Mouse (Mus musculus) stomach, embryonic 16.5 days (tissue): Measurements from ENCODE around the gene Edem3. TPM values are rescaled to one million over a fixed set of nuclear protein-coding genes. Genes with fewer than 3 reads are reported as not detected.

Source experiments
- ATAC-seq: fragments of 200-750 bp; cut with Nextera tagmentation; 2 replicates; pipeline ENCODE4 v1.8.0; 2017; ENCODE audit warnings: moderate number of reproducible peaks, moderate TSS enrichment; ENCODE audit not compliant: insufficient read depth, low FRiP score
- H3K27ac ChIP-seq: fragments of 300-500 bp; sonication (generic); 2 replicates; pipeline ENCODE4 v1.5.1; 2014; ENCODE audit warnings: low read length
- H3K27me3 ChIP-seq: fragments of 300-500 bp; sonication (generic); 2 replicates; pipeline ENCODE4 v1.6.1; 2014; ENCODE audit warnings: low read length, control low read depth, mixed read lengths; ENCODE audit not compliant: control insufficient read depth, insufficient read depth
- H3K36me3 ChIP-seq: fragments of 300-500 bp; sonication (generic); 2 replicates; pipeline ENCODE4 v1.6.1; 2014; ENCODE audit warnings: low read length; ENCODE audit not compliant: control insufficient read depth, insufficient read depth
- H3K4me1 ChIP-seq: fragments of 300-500 bp; sonication (generic); 2 replicates; pipeline ENCODE4 v1.6.1; 2014; ENCODE audit warnings: low read length, control low read depth, mixed read lengths; ENCODE audit not compliant: control insufficient read depth, insufficient read depth
- H3K4me2 ChIP-seq: fragments of 300-500 bp; sonication (generic); 2 replicates; pipeline ENCODE4 v1.6.1; 2014; ENCODE audit warnings: low read depth, low read length, mixed read lengths
- H3K4me3 ChIP-seq: fragments of 300-500 bp; sonication (generic); replicated peaks from 2 replicates; pipeline ENCODE4 v1.5.1; 2014; ENCODE audit warnings: mild to moderate bottlenecking, low read length
- H3K9ac ChIP-seq: fragments of 300-500 bp; sonication (generic); 2 replicates; pipeline ENCODE4 v1.6.1; 2014; ENCODE audit warnings: low read length
- H3K9me3 ChIP-seq: fragments of 300-500 bp; sonication (generic); replicated peaks from 2 replicates; pipeline ENCODE4 v1.6.1; 2016; ENCODE audit warnings: low read length, control low read depth; ENCODE audit not compliant: control insufficient read depth
- WGBS: fragments of 180-500 bp; shearing (Covaris S2); extraction: QIAGEN DNeasy Blood & Tissue Kit; methylation state at CpG from one replicate; pipeline ENCODE4 v1.1.7; 2014; 5-methylcytosine and 5-hydroxymethylcytosine counted together
- polyA plus RNA-seq: library from polyadenylated mRNA; unstranded; fragments of >200 nt; fragmentation: Nextera tagmentation; extraction: Ambion mirVana; gene quantifications from 2 replicates; pipeline ENCODE4 v1.2.1, GENCODE M21; 2015

Gene Edem3
- 17.2 and 17.8 TPM in 2 replicates for polyA plus RNA-seq

GRCm38 (mm10) chr1:151754881-151755659 is at the start of gene Edem3:
Gene Edem3, plus strand, starts transcription at chr1:151755371.
- H3K4me3 ChIP-seq, result peak within 1 kb of the TSS; percentile 97
- peaks cover 13% of the 10 kb centered on the region for H3K4me1 ChIP-seq
- 0 out of 2 replicates have a peak, but pooled peaks cover 2% of the 10 kb centered on the region for H3K36me3 ChIP-seq
- under 1% methylated on average over 64 of the region's 64 CpGs for WGBS
- H3K27me3 ChIP-seq, result no peaks in the 10 kb centered on the region
- peak within 1 kb of the TSS; percentile 94 for H3K9ac ChIP-seq
- H3K9me3 ChIP-seq, result no peaks in the 10 kb centered on the region
- H3K27ac ChIP-seq, result peak within 1 kb of the TSS; percentile 81
- H3K4me2 ChIP-seq, result peak within 1 kb of the TSS; percentile 98
- ATAC-seq, result peak; percentile 99

GRCm38 (mm10) chr1:151705723-151706396 is 49.3 kb upstream of the Edem3 start:
- H3K9ac ChIP-seq, result no peak overlapping the region
- no peak overlapping the region for H3K4me2 ChIP-seq
- H3K27ac ChIP-seq, result no peak overlapping the region
- no peaks in the 10 kb centered on the region for H3K27me3 ChIP-seq
- ATAC-seq, result peak; percentile 66; the same call in 1 of the 2 replicates
- H3K4me1 ChIP-seq, result peaks cover 9% of the 10 kb centered on the region; the same call in 1 of the 2 replicates
- WGBS, result 21% methylated on average over 11 of the region's 11 CpGs
- H3K36me3 ChIP-seq, result no peaks in the 10 kb centered on the region
- no peaks in the 10 kb centered on the region for H3K9me3 ChIP-seq
- H3K4me3 ChIP-seq, result no peak overlapping the region

- Histone ChIP-seq H3K27ac (no peak overlapping the region), H3K36me3 (no peaks in the 10 kb centered on the region), H3K4me3 (no peak overlapping the region), H3K9me3 (no peaks in the 10 kb centered on the region), H3K4me1 (peaks cover 9% of the 10 kb centered on the region; the same call in 1 of the 2 replicates), H3K9ac (no peak overlapping the region), H3K4me2 (no peak overlapping the region), H3K27me3 (no peaks in the 10 kb centered on the region)
- ATAC-seq, result no peak
- 82% methylated on average over 3 of the region's 3 CpGs for WGBS
Observed at GRCm38 (mm10) chr1:151706397-151706752, 48.8 kb upstream of the Edem3 start.

GRCm38 (mm10) chr1:151708966-151709733 is 46.0 kb upstream of the Edem3 start:
- H3K27ac ChIP-seq, result peak overlapping the region; percentile 28
- ATAC-seq, result no peak

GRCm38 (mm10) chr1:151709734-151710022 is 45.5 kb upstream of the Edem3 start:
- 34% methylated on average over 2 of the region's 2 CpGs for WGBS
- H3K27me3 ChIP-seq, result no peaks in the 10 kb centered on the region
- H3K27ac ChIP-seq, result peak overlapping the region; percentile 28
- H3K9ac ChIP-seq, result no peak overlapping the region
- no peaks in the 10 kb centered on the region for H3K9me3 ChIP-seq
- H3K4me1 ChIP-seq, result peaks cover 9% of the 10 kb centered on the region; the same call in 1 of the 2 replicates
- H3K4me3 ChIP-seq, result no peak overlapping the region
- no peak for ATAC-seq
- H3K4me2 ChIP-seq, result no peak overlapping the region
- H3K36me3 ChIP-seq, result no peaks in the 10 kb centered on the region

More at GRCm38 (mm10) chr1:151708966-151709733, 46.0 kb upstream of the Edem3 start:
- H3K36me3 ChIP-seq, result no peaks in the 10 kb centered on the region
- H3K27me3 ChIP-seq, result no peaks in the 10 kb centered on the region
- H3K9ac ChIP-seq, result no peak overlapping the region
- H3K4me3 ChIP-seq, result no peak overlapping the region
- H3K9me3 ChIP-seq, result no peaks in the 10 kb centered on the region
- H3K4me1 ChIP-seq, result peaks cover 9% of the 10 kb centered on the region; the same call in 1 of the 2 replicates
- 31% methylated on average over 13 of the region's 13 CpGs for WGBS
- no peak overlapping the region for H3K4me2 ChIP-seq

- H3K36me3 ChIP-seq, result no peaks in the 10 kb centered on the region
- no peak overlapping the region for H3K4me2 ChIP-seq
- no peaks in the 10 kb centered on the region for H3K9me3 ChIP-seq
- peaks cover 9% of the 10 kb centered on the region; the same call in 1 of the 2 replicates for H3K4me1 ChIP-seq
- ATAC-seq, result no peak
- H3K27me3 ChIP-seq, result no peaks in the 10 kb centered on the region
- no peak overlapping the region for H3K9ac ChIP-seq
- H3K4me3 ChIP-seq, result no peak overlapping the region
- WGBS, result 44% methylated on average over 5 of the region's 5 CpGs
- no peak overlapping the region for H3K27ac ChIP-seq
Observed at GRCm38 (mm10) chr1:151710424-151711055, 44.6 kb upstream of the Edem3 start.

GRCm38 (mm10) chr1:151711062-151711461 is 44.1 kb upstream of the Edem3 start:
- ATAC-seq, result no peak
- H3K36me3 ChIP-seq, result no peaks in the 10 kb centered on the region
- H3K9me3 ChIP-seq, result no peaks in the 10 kb centered on the region
- 73% methylated on average over 7 of the region's 7 CpGs for WGBS
- H3K27ac ChIP-seq, result no peak overlapping the region
- peaks cover 9% of the 10 kb centered on the region; the same call in 1 of the 2 replicates for H3K4me1 ChIP-seq
- H3K4me2 ChIP-seq, result no peak overlapping the region
- H3K9ac ChIP-seq, result no peak overlapping the region
- H3K27me3 ChIP-seq, result no peaks in the 10 kb centered on the region
- no peak overlapping the region for H3K4me3 ChIP-seq

GRCm38 (mm10) chr1:151712664-151713063 is 42.5 kb upstream of the Edem3 start:
- no peaks in the 10 kb centered on the region for H3K9me3 ChIP-seq

More at GRCm38 (mm10) chr1:151712664-151713063, 42.5 kb upstream of the Edem3 start:
- ATAC-seq, result no peak
- peaks cover 9% of the 10 kb centered on the region; the same call in 1 of the 2 replicates for H3K4me1 ChIP-seq
- no peak overlapping the region for H3K9ac ChIP-seq
- H3K27me3 ChIP-seq, result no peaks in the 10 kb centered on the region
- no peak overlapping the region for H3K4me3 ChIP-seq
- 53% methylated on average over 5 of the region's 5 CpGs for WGBS
- H3K36me3 ChIP-seq, result no peaks in the 10 kb centered on the region
- no peak overlapping the region for H3K27ac ChIP-seq
- no peak overlapping the region for H3K4me2 ChIP-seq
